Mouse (Mus musculus): Measurements from ENCODE around the gene Pex6.

The Pex6 gene

GRCm38 (mm10) chr17:46701489-46701888 lies 9.8 kb upstream of the Pex6 start:
- DNase-seq (ENCODE audit: low spot score): no peak

GRCm38 (mm10) chr17:46702100-46702499 lies 9.2 kb upstream of the Pex6 start:
- DNase-seq (ENCODE audit: low spot score): no peak

GRCm38 (mm10) chr17:46702506-46702905 lies 8.8 kb upstream of the Pex6 start:
- DNase-seq (ENCODE audit: low spot score): no peak

GRCm38 (mm10) chr17:46703971-46704886 lies 7.0 kb upstream of the Pex6 start:
- DNase-seq (ENCODE audit: low spot score): no peak

- DNase-seq (ENCODE audit: low spot score): peak; percentile 97
Measured at GRCm38 (mm10) chr17:46704887-46705835, 6.1 kb upstream of the Pex6 start, which contains the start of gene Ppp2r5d. TSS of gene Ppp2r5d (minus strand) at chr17:46705111.

- DNase-seq (ENCODE audit: low spot score): no peak
Measured at GRCm38 (mm10) chr17:46706375-46707089, 4.7 kb upstream of the Pex6 start.

- DNase-seq (ENCODE audit: low spot score): peak; percentile 67
Measured at GRCm38 (mm10) chr17:46711612-46712271, 479 bp downstream of the Pex6 start.

- no peak for DNase-seq (ENCODE audit: low spot score)
Measured at GRCm38 (mm10) chr17:46712442-46712841, 1.2 kb downstream of the Pex6 start.

- no peak for DNase-seq (ENCODE audit: low spot score)
Measured at GRCm38 (mm10) chr17:46713849-46714248, 2.6 kb downstream of the Pex6 start.

GRCm38 (mm10) chr17:46714756-46715481 lies 3.7 kb downstream of the Pex6 start:
- DNase-seq (ENCODE audit: low spot score): no peak

GRCm38 (mm10) chr17:46721077-46721476 lies 9.8 kb downstream of the Pex6 start:
- no peak for DNase-seq (ENCODE audit: low spot score)

- no peak for DNase-seq (ENCODE audit: low spot score)
Measured at GRCm38 (mm10) chr17:46724477-46725084, 13.3 kb downstream of the Pex6 start.

GRCm38 (mm10) chr17:46725273-46725672 lies 14.0 kb downstream of the Pex6 start:
- no peak for DNase-seq (ENCODE audit: low spot score)

GRCm38 (mm10) chr17:46725731-46726645 lies 14.7 kb downstream of the Pex6 start:
- no peak for DNase-seq (ENCODE audit: low spot score)

GRCm38 (mm10) chr17:46727271-46727670 lies 16.0 kb downstream of the Pex6 start:
- DNase-seq (ENCODE audit: low spot score): no peak

- no peak for DNase-seq (ENCODE audit: low spot score)
Measured at GRCm38 (mm10) chr17:46728021-46728420, 16.8 kb downstream of the Pex6 start.

- DNase-seq (ENCODE audit: low spot score): no peak
Measured at GRCm38 (mm10) chr17:46728496-46728895, 17.2 kb downstream of the Pex6 start.

- DNase-seq (ENCODE audit: low spot score): peak; percentile 67
Measured at GRCm38 (mm10) chr17:46728904-46729318, 17.6 kb downstream of the Pex6 start, which contains the start of gene Gnmt. TSS of gene Gnmt (minus strand) at chr17:46729168.

- DNase-seq (ENCODE audit: low spot score): no peak
Measured at GRCm38 (mm10) chr17:46734055-46734454, 22.8 kb downstream of the Pex6 start.

Measured in urinary bladder, postnatal 14 days (tissue).